Mouse (Mus musculus): Measurements from ENCODE around the gene Hmgn1. TPM values are rescaled to one million over a fixed set of nuclear protein-coding genes. Genes with fewer than 3 reads are reported as not detected.
A peak's percentile ranks its signal among the peaks of the same experiment; 100 is the strongest.
"Not testable (repeated sequence)": the region's sequence is repeated elsewhere in the genome, so short reads cannot be mapped to it uniquely, and the experiment has no call there.

Hmgn1 gene
- polyA plus RNA-seq, 1 experiment: 7.3 TPM

GRCm38 (mm10) chr16:96145110-96145800 lies 17.7 kb upstream of the Hmgn1 start, which contains the start of gene Wrb:
Gene Wrb, plus strand, starts transcription at chr16:96145407.
- TF ChIP-seq GATA1 (IDR thresholded peaks at IDR 0.05; ENCODE audit: low read length) (no peak), TAL1 (IDR thresholded peaks at IDR 0.05; ENCODE audit: low read length) (no peak)
- peaks cover 4% of the 10 kb centered on the region; the same call in 1 of the 2 replicates for H3K27me3 ChIP-seq (ENCODE audit: control insufficient read depth)
- H3K4me3 ChIP-seq (replicated peaks): peak within 1 kb of the TSS; percentile 69
- peaks cover 30% of the 10 kb centered on the region for H3K4me1 ChIP-seq (ENCODE audit: control insufficient read depth)
- peaks cover 8% of the 10 kb centered on the region for H3K9me3 ChIP-seq (ENCODE audit: control insufficient read depth, low read length)
- H3K36me3 ChIP-seq (ENCODE audit: control insufficient read depth): no peaks in the 10 kb centered on the region

GRCm38 (mm10) chr16:96144748-96145109 lies 17.2 kb upstream of the Hmgn1 start:
- Histone ChIP-seq H3K4me1 (ENCODE audit: control insufficient read depth) (peaks cover 30% of the 10 kb centered on the region), H3K9me3 (ENCODE audit: control insufficient read depth, low read length) (peaks cover 10% of the 10 kb centered on the region), H3K4me3 (replicated peaks) (peak overlapping the region; percentile 69)
- not testable (repeated sequence) for H3K27me3 ChIP-seq (ENCODE audit: control insufficient read depth); H3K36me3 ChIP-seq (ENCODE audit: control insufficient read depth)

- TF ChIP-seq GATA1 (IDR thresholded peaks at IDR 0.05; ENCODE audit: low read length) (no peak), TAL1 (IDR thresholded peaks at IDR 0.05; ENCODE audit: low read length) (no peak)
- Histone ChIP-seq H3K27me3 (ENCODE audit: control insufficient read depth) (peaks cover 8% of the 10 kb centered on the region), H3K4me3 (replicated peaks) (peak overlapping the region; percentile 77), H3K4me1 (ENCODE audit: control insufficient read depth) (peaks cover 35% of the 10 kb centered on the region), H3K36me3 (ENCODE audit: control insufficient read depth) (peaks cover 30% of the 10 kb centered on the region), H3K9me3 (ENCODE audit: control insufficient read depth, low read length) (no peaks in the 10 kb centered on the region)
Observed at GRCm38 (mm10) chr16:96128466-96128865, 937 bp upstream of the Hmgn1 start.

GRCm38 (mm10) chr16:96127288-96127656 lies 257 bp downstream of the Hmgn1 start:
- Histone ChIP-seq H3K4me3 (replicated peaks) (peak overlapping the region; percentile 77), H3K9me3 (ENCODE audit: control insufficient read depth, low read length) (no peaks in the 10 kb centered on the region), H3K4me1 (ENCODE audit: control insufficient read depth) (peaks cover 35% of the 10 kb centered on the region), H3K36me3 (ENCODE audit: control insufficient read depth) (peaks cover 41% of the 10 kb centered on the region), H3K27me3 (ENCODE audit: control insufficient read depth) (peaks cover 8% of the 10 kb centered on the region)
- no peak for TF ChIP-seq TAL1 (IDR thresholded peaks at IDR 0.05; ENCODE audit: low read length)
- no peak for TF ChIP-seq GATA1 (IDR thresholded peaks at IDR 0.05; ENCODE audit: low read length)

- H3K4me3 ChIP-seq (replicated peaks): peak overlapping the region; percentile 77
Observed at GRCm38 (mm10) chr16:96126684-96127171, 801 bp downstream of the Hmgn1 start.

GRCm38 (mm10) chr16:96120022-96120623 lies 7.4 kb downstream of the Hmgn1 start:
- peaks cover 42% of the 10 kb centered on the region for H3K36me3 ChIP-seq (ENCODE audit: control insufficient read depth)
- H3K4me3 ChIP-seq (replicated peaks): no peak overlapping the region
- peaks cover 4% of the 10 kb centered on the region for H3K4me1 ChIP-seq (ENCODE audit: control insufficient read depth)
- H3K9me3 ChIP-seq (ENCODE audit: control insufficient read depth, low read length): no peaks in the 10 kb centered on the region
- peaks cover 5% of the 10 kb centered on the region for H3K27me3 ChIP-seq (ENCODE audit: control insufficient read depth)
- TF ChIP-seq TAL1 (IDR thresholded peaks at IDR 0.05; ENCODE audit: low read length) (no peak), GATA1 (IDR thresholded peaks at IDR 0.05; ENCODE audit: low read length) (no peak)

More at GRCm38 (mm10) chr16:96126684-96127171, 801 bp downstream of the Hmgn1 start:
- Histone ChIP-seq H3K36me3 (ENCODE audit: control insufficient read depth) (peaks cover 43% of the 10 kb centered on the region), H3K9me3 (ENCODE audit: control insufficient read depth, low read length) (no peaks in the 10 kb centered on the region), H3K4me1 (ENCODE audit: control insufficient read depth) (peaks cover 35% of the 10 kb centered on the region), H3K27me3 (ENCODE audit: control insufficient read depth) (peaks cover 10% of the 10 kb centered on the region)
- TF ChIP-seq GATA1 (IDR thresholded peaks at IDR 0.05; ENCODE audit: low read length): no peak
- TF ChIP-seq TAL1 (IDR thresholded peaks at IDR 0.05; ENCODE audit: low read length): no peak

- Histone ChIP-seq H3K4me1 (ENCODE audit: control insufficient read depth) (no peaks in the 10 kb centered on the region), H3K27me3 (ENCODE audit: control insufficient read depth) (peaks cover 3% of the 10 kb centered on the region), H3K9me3 (ENCODE audit: control insufficient read depth, low read length) (no peaks in the 10 kb centered on the region), H3K36me3 (ENCODE audit: control insufficient read depth) (no peaks in the 10 kb centered on the region), H3K4me3 (replicated peaks) (no peak overlapping the region)
- no peak for TF ChIP-seq TAL1 (IDR thresholded peaks at IDR 0.05; ENCODE audit: low read length)
- no peak for TF ChIP-seq GATA1 (IDR thresholded peaks at IDR 0.05; ENCODE audit: low read length)
Observed at GRCm38 (mm10) chr16:96114729-96115128, 12.8 kb downstream of the Hmgn1 start.

- Histone ChIP-seq H3K27me3 (ENCODE audit: control insufficient read depth) (peaks cover 3% of the 10 kb centered on the region), H3K36me3 (ENCODE audit: control insufficient read depth) (no peaks in the 10 kb centered on the region), H3K4me3 (replicated peaks) (no peak overlapping the region), H3K4me1 (ENCODE audit: control insufficient read depth) (no peaks in the 10 kb centered on the region), H3K9me3 (ENCODE audit: control insufficient read depth, low read length) (no peaks in the 10 kb centered on the region)
- no peak for TF ChIP-seq GATA1 (IDR thresholded peaks at IDR 0.05; ENCODE audit: low read length)
- no peak for TF ChIP-seq TAL1 (IDR thresholded peaks at IDR 0.05; ENCODE audit: low read length)
Observed at GRCm38 (mm10) chr16:96112769-96113168, 14.8 kb downstream of the Hmgn1 start.

- Histone ChIP-seq H3K4me1 (ENCODE audit: control insufficient read depth) (no peaks in the 10 kb centered on the region), H3K4me3 (replicated peaks) (no peak overlapping the region), H3K36me3 (ENCODE audit: control insufficient read depth) (no peaks in the 10 kb centered on the region), H3K9me3 (ENCODE audit: control insufficient read depth, low read length) (no peaks in the 10 kb centered on the region), H3K27me3 (ENCODE audit: control insufficient read depth) (peaks cover 3% of the 10 kb centered on the region)
- no peak for TF ChIP-seq GATA1 (IDR thresholded peaks at IDR 0.05; ENCODE audit: low read length)
- TF ChIP-seq TAL1 (IDR thresholded peaks at IDR 0.05; ENCODE audit: low read length): no peak
Observed at GRCm38 (mm10) chr16:96110655-96111345, 16.7 kb downstream of the Hmgn1 start.
